Mouse (Mus musculus): Measurements from ENCODE around the gene Plbd2.

DNA sequence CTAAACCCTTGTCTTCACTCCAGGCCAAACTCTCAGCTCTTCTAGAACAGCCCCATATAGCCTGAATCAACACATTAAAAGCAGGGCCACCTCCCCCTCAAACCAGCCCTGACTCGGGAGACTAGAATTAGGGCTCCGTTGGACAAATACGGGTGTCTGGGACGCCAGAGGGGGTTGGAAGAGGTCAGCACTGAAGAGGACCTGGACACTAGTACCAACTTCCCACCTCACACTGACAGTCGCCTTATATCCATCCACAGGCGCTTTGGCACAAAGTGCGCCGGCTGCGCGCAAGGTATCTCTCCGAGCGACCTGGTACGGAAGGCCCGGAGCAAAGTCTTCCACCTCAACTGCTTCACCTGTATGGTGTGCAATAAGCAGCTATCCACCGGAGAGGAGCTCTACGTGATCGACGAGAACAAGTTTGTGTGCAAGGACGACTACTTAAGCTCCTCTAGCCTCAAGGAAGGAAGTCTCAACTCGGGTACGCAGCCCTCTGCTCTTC is 69.1 kb downstream of the Plbd2 start:
- TF ChIP-seq GATA1 (IDR thresholded peaks at IDR 0.05; ENCODE audit: borderline replicate concordance, low read length) (no peak), FLI1 (IDR thresholded peaks at IDR 0.05; ENCODE audit: low read length) (no peak)
